Mouse (Mus musculus): ENCODE measurements around the gene Mterf2. TPM values are rescaled to one million over a fixed set of nuclear protein-coding genes. Genes with fewer than 3 reads are reported as not detected.

The Mterf2 gene
- polyA plus RNA-seq (2014; fragmentation: Nextera tagmentation; extraction: Ambion mirVana): 10.4 and 15.2 TPM in 2 replicates

DNA sequence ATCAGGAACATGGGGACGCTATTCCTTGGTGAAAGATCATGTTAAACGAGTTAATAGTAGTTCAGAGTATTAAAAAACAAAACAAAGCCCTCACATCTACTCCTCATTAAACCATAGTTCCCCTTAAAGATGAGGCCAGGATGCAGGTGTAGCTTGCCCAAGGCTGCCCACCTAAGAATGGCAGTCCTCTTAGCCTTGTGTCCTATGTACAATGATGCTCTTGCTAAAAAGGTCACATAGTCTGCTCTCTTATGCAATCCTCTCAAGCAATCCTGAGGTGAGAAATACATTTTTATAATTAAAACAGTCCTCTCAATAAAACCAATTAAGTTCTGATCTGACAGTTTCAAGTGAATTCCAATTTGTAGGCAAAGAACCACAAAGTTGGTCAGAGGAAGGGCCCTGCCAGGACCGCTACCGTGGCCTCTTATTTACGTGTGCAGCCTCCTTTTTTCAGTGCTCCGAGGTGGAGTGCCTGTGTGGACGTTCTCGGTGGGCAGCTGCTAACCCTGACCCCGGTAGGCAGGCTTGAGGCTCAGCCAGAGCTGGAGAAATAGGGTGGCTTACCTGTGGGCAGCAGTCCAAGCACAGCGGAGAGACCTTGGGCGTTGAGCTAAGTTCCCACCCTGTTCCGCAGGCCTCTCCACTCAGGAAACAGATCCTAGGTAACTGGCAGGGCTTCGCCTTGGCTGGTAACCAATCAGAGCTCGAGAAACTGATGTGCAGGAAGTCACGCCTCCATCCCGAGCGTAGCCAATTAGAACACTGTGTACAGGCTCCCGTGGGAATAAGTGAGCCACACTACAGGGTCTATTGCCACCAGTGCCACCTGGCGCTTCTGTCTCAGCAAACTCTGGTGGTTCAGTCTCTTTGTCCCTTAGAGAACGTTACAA is at the start of gene Mterf2:
TSS of gene Mterf2 (minus strand) at position 633 of the 893 bp plus-strand sequence.
- Histone ChIP-seq H3K9me3 (ENCODE audit: low read depth, low read length) (no peaks in the 10 kb centered on the region), H3K27ac (ENCODE audit: low read depth) (no peak within 1 kb of the TSS), H3K4me2 (peak within 1 kb of the TSS; percentile 61), H3K4me3 (ENCODE audit: low read depth, low read length) (peak within 1 kb of the TSS; percentile 59), H3K9ac (peak within 1 kb of the TSS; percentile 62), H3K36me3 (ENCODE audit: insufficient read depth) (peaks cover 6% of the 10 kb centered on the region; the same call in 1 of the 2 replicates), H3K4me1 (ENCODE audit: insufficient read depth) (0 out of 2 replicates have a peak, but pooled peaks cover 4% of the 10 kb centered on the region), H3K27me3 (ENCODE audit: insufficient read depth, low read length) (no peaks in the 10 kb centered on the region)
- peak; percentile 40; the same call in 1 of the 2 replicates for TF ChIP-seq CTCF (IDR thresholded peaks at IDR 0.05; ENCODE audit: low read depth)
- WGBS: 8% methylated on average over 20 of the region's 20 CpGs
- peak; percentile 100 for ATAC-seq (ENCODE audit: insufficient read depth)
- peak; percentile 98 for DNase-seq

DNA sequence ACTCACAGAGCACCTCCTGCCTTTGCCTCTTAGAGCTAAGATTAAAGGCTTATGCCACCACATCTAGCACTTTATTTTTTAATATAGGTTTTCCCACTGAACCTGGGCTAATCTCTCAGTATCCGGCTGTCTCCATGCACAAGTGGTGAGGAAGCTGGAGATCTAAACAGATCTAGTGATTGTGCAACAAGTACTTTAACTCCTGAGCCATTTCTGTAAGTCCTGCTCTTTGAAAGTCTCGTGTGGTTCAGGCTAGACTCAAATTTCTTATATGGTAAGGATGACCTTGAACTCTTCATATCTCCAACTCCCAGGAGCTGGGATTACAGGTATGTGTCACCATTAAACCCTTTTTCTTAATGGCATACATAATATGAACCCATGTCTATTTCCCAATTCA is 48.8 kb upstream of the Mterf2 start:
- no peak overlapping the region for H3K4me2 ChIP-seq
- no peaks in the 10 kb centered on the region for H3K4me1 ChIP-seq (ENCODE audit: insufficient read depth)
- WGBS: 50% methylated on average over 2 of the region's 2 CpGs
- H3K36me3 ChIP-seq (ENCODE audit: insufficient read depth): 0 out of 2 replicates have a peak, but pooled peaks cover under 1% of the 10 kb centered on the region
- no peak overlapping the region for H3K27ac ChIP-seq (ENCODE audit: low read depth)
- TF ChIP-seq CTCF (IDR thresholded peaks at IDR 0.05; ENCODE audit: low read depth): no peak
- H3K9me3 ChIP-seq (ENCODE audit: low read depth, low read length): no peaks in the 10 kb centered on the region
- H3K27me3 ChIP-seq (ENCODE audit: insufficient read depth, low read length): no peaks in the 10 kb centered on the region
- no peak overlapping the region for H3K4me3 ChIP-seq (ENCODE audit: low read depth, low read length)
- no peak overlapping the region for H3K9ac ChIP-seq
- DNase-seq: no peak
- ATAC-seq (ENCODE audit: insufficient read depth): no peak

DNA sequence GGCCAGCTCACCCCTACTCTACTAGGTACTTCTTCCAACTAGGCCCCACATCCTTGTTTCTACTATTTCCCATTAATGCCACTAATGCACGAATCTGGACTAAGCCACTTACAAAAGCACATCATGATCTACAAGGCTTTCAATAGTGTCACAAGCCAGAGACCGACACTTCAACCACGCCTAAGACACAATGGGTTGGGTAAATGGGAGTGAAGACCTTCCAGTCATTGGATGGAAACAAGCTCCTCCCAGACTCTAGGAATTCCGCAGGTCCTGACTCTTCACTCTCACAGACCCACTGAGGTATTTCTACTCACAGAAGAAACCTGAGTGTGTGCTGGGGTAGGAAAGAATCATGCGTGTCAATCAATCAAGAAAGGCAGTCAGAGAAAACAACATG is 37.5 kb upstream of the Mterf2 start:
- H3K9ac ChIP-seq: no peak overlapping the region
- no peak overlapping the region for H3K27ac ChIP-seq (ENCODE audit: low read depth)
- DNase-seq (no peak), ATAC-seq (ENCODE audit: insufficient read depth) (no peak)
- no peaks in the 10 kb centered on the region for H3K27me3 ChIP-seq (ENCODE audit: insufficient read depth, low read length)
- no peak for TF ChIP-seq CTCF (IDR thresholded peaks at IDR 0.05; ENCODE audit: low read depth)
- H3K4me3 ChIP-seq (ENCODE audit: low read depth, low read length): no peak overlapping the region
- H3K4me1 ChIP-seq (ENCODE audit: insufficient read depth): peaks cover 3% of the 10 kb centered on the region; the same call in 1 of the 2 replicates
- no peaks in the 10 kb centered on the region for H3K36me3 ChIP-seq (ENCODE audit: insufficient read depth)
- no peak overlapping the region for H3K4me2 ChIP-seq
- 81% methylated on average over 5 of the region's 5 CpGs for WGBS
- no peaks in the 10 kb centered on the region for H3K9me3 ChIP-seq (ENCODE audit: low read depth, low read length)

DNA sequence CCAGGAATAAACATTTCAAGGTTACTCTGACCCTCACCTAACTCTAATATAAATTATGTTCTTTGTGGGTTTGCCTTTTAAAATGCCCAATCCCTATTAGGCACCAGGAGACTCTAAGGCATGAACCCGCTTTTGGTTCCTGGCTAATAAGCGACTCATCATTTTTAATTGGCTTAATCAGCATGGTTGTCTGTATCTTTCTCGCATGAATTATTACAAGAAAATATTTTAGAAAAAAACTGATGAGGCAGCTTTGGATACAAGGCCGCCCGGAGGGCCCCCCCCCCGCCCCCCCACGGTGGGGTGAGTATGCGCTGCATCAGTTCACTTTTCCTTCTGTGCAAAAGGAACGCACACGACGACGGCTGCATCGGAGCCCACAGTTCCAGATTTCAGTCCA is 37.0 kb upstream of the Mterf2 start:
- Histone ChIP-seq H3K36me3 (ENCODE audit: insufficient read depth) (no peaks in the 10 kb centered on the region), H3K9me3 (ENCODE audit: low read depth, low read length) (no peaks in the 10 kb centered on the region), H3K9ac (no peak overlapping the region), H3K4me2 (no peak overlapping the region), H3K4me1 (ENCODE audit: insufficient read depth) (peaks cover 3% of the 10 kb centered on the region; the same call in 1 of the 2 replicates), H3K27ac (ENCODE audit: low read depth) (no peak overlapping the region), H3K4me3 (ENCODE audit: low read depth, low read length) (no peak overlapping the region), H3K27me3 (ENCODE audit: insufficient read depth, low read length) (no peaks in the 10 kb centered on the region)
- no peak for DNase-seq
- no peak for TF ChIP-seq CTCF (IDR thresholded peaks at IDR 0.05; ENCODE audit: low read depth)
- no peak for ATAC-seq (ENCODE audit: insufficient read depth)
- 91% methylated on average over 13 of the region's 13 CpGs for WGBS

DNA sequence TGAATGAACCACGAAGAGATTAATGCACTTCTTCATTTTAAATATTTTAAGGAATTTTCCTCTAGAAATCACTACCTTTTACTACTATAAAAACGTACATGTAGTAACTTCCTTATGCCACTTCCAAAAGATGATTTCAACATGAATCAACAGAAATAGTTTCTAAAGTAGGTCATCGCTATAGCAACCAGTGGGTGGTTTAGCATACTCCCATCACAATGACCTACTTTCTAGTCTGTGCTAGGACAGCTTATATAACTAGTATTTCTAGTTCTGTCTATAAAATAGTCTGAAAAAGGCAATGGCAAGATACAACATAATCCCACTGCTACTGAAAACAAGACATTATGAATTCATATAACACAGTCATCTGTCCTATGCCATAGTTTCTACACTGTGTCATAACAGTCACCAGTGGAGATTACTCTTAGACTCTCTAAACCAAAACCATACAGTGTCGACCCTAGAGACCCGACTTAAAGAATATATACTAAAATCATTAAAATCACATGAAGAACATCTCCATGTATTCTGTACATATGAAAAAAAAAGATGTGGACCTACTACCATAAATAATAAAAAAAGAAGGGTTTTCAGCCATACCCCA is 34.0 kb upstream of the Mterf2 start:
- DNase-seq (peak; percentile 71), ATAC-seq (ENCODE audit: insufficient read depth) (no peak)
- Histone ChIP-seq H3K4me1 (ENCODE audit: insufficient read depth) (peaks cover 3% of the 10 kb centered on the region; the same call in 1 of the 2 replicates), H3K9ac (no peak overlapping the region), H3K9me3 (ENCODE audit: low read depth, low read length) (no peaks in the 10 kb centered on the region), H3K4me2 (no peak overlapping the region), H3K27me3 (ENCODE audit: insufficient read depth, low read length) (no peaks in the 10 kb centered on the region), H3K36me3 (ENCODE audit: insufficient read depth) (no peaks in the 10 kb centered on the region), H3K4me3 (ENCODE audit: low read depth, low read length) (no peak overlapping the region), H3K27ac (ENCODE audit: low read depth) (no peak overlapping the region)
- 72% methylated on average over 5 of the region's 5 CpGs for WGBS
- TF ChIP-seq CTCF (IDR thresholded peaks at IDR 0.05; ENCODE audit: low read depth): no peak

DNA sequence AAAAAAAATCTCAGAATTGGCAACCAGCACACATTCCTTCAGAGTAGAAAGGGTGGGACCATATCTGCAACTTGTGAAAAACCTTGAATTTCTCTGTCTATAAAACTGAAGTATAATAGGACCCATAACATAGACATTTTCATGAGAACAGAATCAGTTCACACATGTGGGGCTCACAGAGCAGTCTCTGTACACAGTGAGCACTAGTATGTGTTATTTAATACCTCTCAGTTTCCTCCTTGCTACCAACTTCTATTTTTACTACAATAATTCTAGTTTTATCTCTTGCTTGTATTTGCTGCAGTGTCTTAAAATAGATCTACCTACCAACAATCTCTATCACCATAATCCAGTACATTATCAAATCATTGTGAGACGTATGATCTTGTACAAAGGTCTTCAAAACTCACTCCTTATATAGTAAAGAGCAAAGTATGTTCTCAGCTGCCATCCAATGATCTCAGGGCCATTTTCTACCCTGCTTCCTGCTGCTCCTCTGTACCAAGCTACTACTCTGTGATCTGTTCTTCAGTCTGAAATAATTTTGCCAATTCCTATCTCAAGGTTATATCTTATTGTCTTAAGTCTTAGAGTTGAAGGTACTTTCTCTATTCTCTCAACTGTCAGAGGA is 32.3 kb upstream of the Mterf2 start:
- H3K9me3 ChIP-seq (ENCODE audit: low read depth, low read length): no peaks in the 10 kb centered on the region
- TF ChIP-seq CTCF (IDR thresholded peaks at IDR 0.05; ENCODE audit: low read depth): no peak
- H3K4me3 ChIP-seq (ENCODE audit: low read depth, low read length): no peak overlapping the region
- no peak overlapping the region for H3K27ac ChIP-seq (ENCODE audit: low read depth)
- H3K9ac ChIP-seq: no peak overlapping the region
- peaks cover 3% of the 10 kb centered on the region; the same call in 1 of the 2 replicates for H3K4me1 ChIP-seq (ENCODE audit: insufficient read depth)
- H3K36me3 ChIP-seq (ENCODE audit: insufficient read depth): no peaks in the 10 kb centered on the region
- DNase-seq (no peak), ATAC-seq (ENCODE audit: insufficient read depth) (no peak)
- 64% methylated on average over 1 of the region's 1 CpGs for WGBS
- H3K4me2 ChIP-seq: no peak overlapping the region
- H3K27me3 ChIP-seq (ENCODE audit: insufficient read depth, low read length): no peaks in the 10 kb centered on the region
